Mouse (Mus musculus): ENCODE results near the gene Tymp.

DNA sequence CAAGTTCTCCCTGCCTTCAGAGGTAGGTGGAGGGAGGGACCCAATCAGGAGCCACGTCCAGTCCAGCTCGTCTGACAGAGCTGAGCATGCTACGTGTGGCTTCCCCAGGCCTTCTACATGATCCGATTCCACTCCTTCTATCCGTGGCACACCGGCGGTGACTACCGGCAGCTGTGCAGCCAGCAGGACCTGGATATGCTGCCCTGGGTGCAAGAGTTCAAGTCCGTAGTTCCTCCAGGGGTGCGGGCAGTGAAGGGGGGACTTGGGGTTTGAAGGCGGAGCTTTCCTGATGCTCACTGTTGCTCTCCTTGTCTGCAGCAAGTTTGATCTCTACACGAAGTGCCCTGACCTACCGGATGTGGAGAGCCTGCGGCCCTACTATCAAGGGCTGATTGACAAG lies 40.4 kb downstream of the Tymp start:
- TF ChIP-seq CTCF (IDR thresholded peaks at IDR 0.05; ENCODE audit: low read depth, low read length) (no peak), POLR2A (IDR thresholded peaks at IDR 0.05; ENCODE audit: extremely low read depth, insufficient read depth, low read length) (no peak)
